Mouse (Mus musculus) liver, embryonic 16.5 days (tissue): ENCODE measurements around the gene Ppm1h. TPM values are rescaled to one million over a fixed set of nuclear protein-coding genes. Genes with fewer than 3 reads are reported as not detected.

Experiments used
- ATAC-seq: fragments of 200-750 bp; cut with Nextera tagmentation; 2 replicates; pipeline ENCODE4 v1.8.0; 2017; ENCODE audit warnings: low read depth, mild to moderate bottlenecking, moderate number of reproducible peaks, moderate library complexity
- H3K27ac ChIP-seq: fragments of 300-500 bp; sonication (generic); 2 replicates; pipeline ENCODE4 v1.5.1; 2014; ENCODE audit warnings: mild to moderate bottlenecking, low read length
- H3K27me3 ChIP-seq: fragments of 300-500 bp; sonication (generic); 2 replicates; pipeline ENCODE4 v1.6.1; 2014; ENCODE audit warnings: low read depth, low read length, mixed read lengths; ENCODE audit not compliant: control insufficient read depth, insufficient read depth
- H3K36me3 ChIP-seq: fragments of 300-500 bp; sonication (generic); 2 replicates; pipeline ENCODE4 v1.6.1; 2014; ENCODE audit warnings: mild to moderate bottlenecking; ENCODE audit not compliant: control insufficient read depth, insufficient read depth
- H3K4me1 ChIP-seq: fragments of 300-500 bp; sonication (generic); 2 replicates; pipeline ENCODE4 v1.6.1; 2014; ENCODE audit warnings: low read depth, low read length, mixed read lengths; ENCODE audit not compliant: control insufficient read depth
- H3K4me2 ChIP-seq: fragments of 300-500 bp; sonication (generic); 2 replicates; pipeline ENCODE4 v1.6.1; 2014; ENCODE audit warnings: low read depth, low read length, mixed read lengths
- H3K4me3 ChIP-seq: fragments of 300-500 bp; sonication (generic); 2 replicates; pipeline ENCODE4 v1.5.1; 2014; ENCODE audit warnings: low read depth, mild to moderate bottlenecking, low read length
- H3K9ac ChIP-seq: fragments of 300-500 bp; sonication (generic); 2 replicates; pipeline ENCODE4 v1.6.1; 2014; ENCODE audit warnings: low read depth, low read length
- H3K9me3 ChIP-seq: fragments of 300-500 bp; sonication (generic); replicated peaks from 2 replicates; pipeline ENCODE4 v1.6.1; 2016; ENCODE audit warnings: low read length; ENCODE audit not compliant: control insufficient read depth
- WGBS: fragments of 180-500 bp; shearing (Covaris S2); extraction: QIAGEN DNeasy Blood & Tissue Kit; methylation state at CpG from one replicate; pipeline ENCODE4 v1.1.7; 2014; ENCODE audit not compliant: insufficient replicate concordance; 5-methylcytosine and 5-hydroxymethylcytosine counted together
- polyA plus RNA-seq: library from polyadenylated mRNA; unstranded; fragments of >200 nt; fragmentation: Nextera tagmentation; extraction: Ambion mirVana; gene quantifications from 2 replicates; pipeline ENCODE4 v1.2.1, GENCODE M21; 2015

The Ppm1h gene
- polyA plus RNA-seq, 1 experiment from 2014 or later, result 2.7 TPM

- WGBS, result 59% methylated on average over 8 of the region's 8 CpGs
- H3K27ac ChIP-seq, result no peak overlapping the region
- H3K4me1 ChIP-seq, result no peaks in the 10 kb centered on the region
- H3K9me3 ChIP-seq, result no peaks in the 10 kb centered on the region
- no peaks in the 10 kb centered on the region for H3K27me3 ChIP-seq
- ATAC-seq, result no peak
- no peak overlapping the region for H3K4me3 ChIP-seq
- no peaks in the 10 kb centered on the region for H3K36me3 ChIP-seq
- H3K9ac ChIP-seq, result no peak overlapping the region
- no peak overlapping the region for H3K4me2 ChIP-seq
These were observed 37.7 kb downstream of the Ppm1h start for GRCm38 (mm10) chr10:122716286-122716685.

GRCm38 (mm10) chr10:122716739-122717474, 38.3 kb downstream of the Ppm1h start:
- no peak overlapping the region for H3K27ac ChIP-seq
- no peaks in the 10 kb centered on the region for H3K4me1 ChIP-seq
- H3K4me2 ChIP-seq, result no peak overlapping the region
- ATAC-seq, result no peak
- WGBS, result 69% methylated on average over 14 of the region's 14 CpGs
- H3K9me3 ChIP-seq, result no peaks in the 10 kb centered on the region
- H3K9ac ChIP-seq, result no peak overlapping the region
- no peaks in the 10 kb centered on the region for H3K27me3 ChIP-seq
- no peaks in the 10 kb centered on the region for H3K36me3 ChIP-seq
- H3K4me3 ChIP-seq, result no peak overlapping the region

- H3K27ac ChIP-seq, result no peak overlapping the region
- no peaks in the 10 kb centered on the region for H3K9me3 ChIP-seq
- H3K4me2 ChIP-seq, result no peak overlapping the region
- H3K4me1 ChIP-seq, result no peaks in the 10 kb centered on the region
- WGBS, result 70% methylated on average over 14 of the region's 14 CpGs
- H3K27me3 ChIP-seq, result no peaks in the 10 kb centered on the region
- no peak overlapping the region for H3K4me3 ChIP-seq
- no peak for ATAC-seq
- H3K36me3 ChIP-seq, result no peaks in the 10 kb centered on the region
- H3K9ac ChIP-seq, result no peak overlapping the region
These were observed 39.3 kb downstream of the Ppm1h start for GRCm38 (mm10) chr10:122717754-122718415.

GRCm38 (mm10) chr10:122718951-122719350, 40.4 kb downstream of the Ppm1h start:
- no peak overlapping the region for H3K4me3 ChIP-seq
- H3K36me3 ChIP-seq, result no peaks in the 10 kb centered on the region
- no peak overlapping the region for H3K27ac ChIP-seq
- no peak for ATAC-seq
- H3K27me3 ChIP-seq, result no peaks in the 10 kb centered on the region
- no peaks in the 10 kb centered on the region for H3K4me1 ChIP-seq
- no peaks in the 10 kb centered on the region for H3K9me3 ChIP-seq
- H3K9ac ChIP-seq, result no peak overlapping the region
- H3K4me2 ChIP-seq, result no peak overlapping the region
- 68% methylated on average over 6 of the region's 7 CpGs for WGBS

GRCm38 (mm10) chr10:122722111-122722510, 43.5 kb downstream of the Ppm1h start:
- Histone ChIP-seq H3K4me1 (no peaks in the 10 kb centered on the region), H3K27me3 (no peaks in the 10 kb centered on the region), H3K9ac (no peak overlapping the region), H3K36me3 (no peaks in the 10 kb centered on the region), H3K27ac (no peak overlapping the region), H3K4me3 (no peak overlapping the region), H3K4me2 (no peak overlapping the region), H3K9me3 (no peaks in the 10 kb centered on the region)
- ATAC-seq, result no peak
- 52% methylated on average over 6 of the region's 6 CpGs for WGBS

- H3K9me3 ChIP-seq, result no peaks in the 10 kb centered on the region
- no peaks in the 10 kb centered on the region for H3K36me3 ChIP-seq
- H3K4me2 ChIP-seq, result no peak overlapping the region
- no peak for ATAC-seq
- H3K27me3 ChIP-seq, result no peaks in the 10 kb centered on the region
- H3K4me3 ChIP-seq, result no peak overlapping the region
- H3K4me1 ChIP-seq, result no peaks in the 10 kb centered on the region
- H3K27ac ChIP-seq, result no peak overlapping the region
- no peak overlapping the region for H3K9ac ChIP-seq
- WGBS, result 71% methylated on average over 4 of the region's 4 CpGs
These were observed 46.1 kb downstream of the Ppm1h start for GRCm38 (mm10) chr10:122724692-122725091.

- Histone ChIP-seq H3K4me1 (no peaks in the 10 kb centered on the region), H3K27ac (no peak overlapping the region), H3K9ac (no peak overlapping the region), H3K27me3 (no peaks in the 10 kb centered on the region), H3K9me3 (no peaks in the 10 kb centered on the region), H3K4me2 (no peak overlapping the region), H3K36me3 (no peaks in the 10 kb centered on the region), H3K4me3 (no peak overlapping the region)
- WGBS, result 15% methylated on average over 4 of the region's 4 CpGs
- no peak for ATAC-seq
These were observed 48.7 kb downstream of the Ppm1h start for GRCm38 (mm10) chr10:122727228-122727627.

GRCm38 (mm10) chr10:122728172-122728571, 49.6 kb downstream of the Ppm1h start:
- no peaks in the 10 kb centered on the region for H3K9me3 ChIP-seq
- ATAC-seq, result no peak
- no peak overlapping the region for H3K4me3 ChIP-seq
- H3K27ac ChIP-seq, result no peak overlapping the region
- H3K4me2 ChIP-seq, result no peak overlapping the region
- H3K27me3 ChIP-seq, result no peaks in the 10 kb centered on the region
- H3K9ac ChIP-seq, result no peak overlapping the region
- H3K36me3 ChIP-seq, result no peaks in the 10 kb centered on the region
- no peaks in the 10 kb centered on the region for H3K4me1 ChIP-seq
- WGBS, result 59% methylated on average over 2 of the region's 2 CpGs

- H3K27me3 ChIP-seq, result no peaks in the 10 kb centered on the region
- no peak for ATAC-seq
- 84% methylated on average over 3 of the region's 3 CpGs for WGBS
- H3K4me3 ChIP-seq, result no peak overlapping the region
- H3K4me2 ChIP-seq, result no peak overlapping the region
- no peak overlapping the region for H3K27ac ChIP-seq
- H3K9ac ChIP-seq, result no peak overlapping the region
- no peaks in the 10 kb centered on the region for H3K9me3 ChIP-seq
- no peaks in the 10 kb centered on the region for H3K36me3 ChIP-seq
- no peaks in the 10 kb centered on the region for H3K4me1 ChIP-seq
These were observed 53.6 kb downstream of the Ppm1h start for GRCm38 (mm10) chr10:122732146-122732545.
